Mouse (Mus musculus) midbrain, embryonic 16.5 days (tissue): Measurements from ENCODE around the gene Ogfod2. TPM values are rescaled to one million over a fixed set of nuclear protein-coding genes. Genes with fewer than 3 reads are reported as not detected.

Experiments used
- ATAC-seq: fragments of 200-750 bp; cut with Nextera tagmentation; 2 replicates; pipeline ENCODE4 v1.8.0; 2017; ENCODE audit warnings: moderate TSS enrichment
- H3K27ac ChIP-seq: fragments of 300-500 bp; sonication (generic); 2 replicates; pipeline ENCODE4 v1.5.1; 2014; ENCODE audit warnings: mild to moderate bottlenecking, low read length, mixed read lengths
- H3K27me3 ChIP-seq: fragments of 300-500 bp; sonication (generic); 2 replicates; pipeline ENCODE4 v1.6.1; 2014; ENCODE audit warnings: low read depth, low read length, mixed read lengths; ENCODE audit not compliant: control insufficient read depth, insufficient read depth
- H3K36me3 ChIP-seq: fragments of 300-500 bp; sonication (generic); 2 replicates; pipeline ENCODE4 v1.6.1; 2014; ENCODE audit warnings: mild to moderate bottlenecking, low read length, moderate library complexity, mixed read lengths; ENCODE audit not compliant: control insufficient read depth, insufficient read depth
- H3K4me1 ChIP-seq: fragments of 300-500 bp; sonication (generic); 2 replicates; pipeline ENCODE4 v1.6.1; 2014; ENCODE audit warnings: mild to moderate bottlenecking, low read length, mixed read lengths; ENCODE audit not compliant: control insufficient read depth, insufficient read depth
- H3K4me2 ChIP-seq: fragments of 300-500 bp; sonication (generic); 2 replicates; pipeline ENCODE4 v1.6.1; 2014; ENCODE audit warnings: mild to moderate bottlenecking, low read length, mixed read lengths
- H3K4me3 ChIP-seq: fragments of 300-500 bp; sonication (generic); 2 replicates; pipeline ENCODE4 v1.5.1; 2014; ENCODE audit warnings: low read depth, mild to moderate bottlenecking, low read length, moderate library complexity, mixed read lengths
- H3K9ac ChIP-seq: fragments of 300-500 bp; sonication (generic); 2 replicates; pipeline ENCODE4 v1.6.1; 2014; ENCODE audit warnings: low read depth, low read length, mixed read lengths
- H3K9me3 ChIP-seq: fragments of 300-500 bp; sonication (generic); replicated peaks from 2 replicates; pipeline ENCODE4 v1.6.1; 2014; ENCODE audit warnings: mild to moderate bottlenecking, low read length, mixed read lengths; ENCODE audit not compliant: control insufficient read depth, poor library complexity, severe bottlenecking
- WGBS: fragments of 180-500 bp; shearing (Covaris S2); extraction: QIAGEN DNeasy Blood & Tissue Kit; methylation state at CpG from one replicate; pipeline ENCODE4 v1.1.7; 2014; 5-methylcytosine and 5-hydroxymethylcytosine counted together
- polyA plus RNA-seq: library from polyadenylated mRNA; unstranded; fragments of >200 nt; fragmentation: Nextera tagmentation; extraction: Ambion mirVana; gene quantifications from 2 replicates; pipeline ENCODE4 v1.2.1, GENCODE M21; 2015

The Ogfod2 gene
- polyA plus RNA-seq, 1 experiment from 2014 or later: 43.7 TPM

DNA sequence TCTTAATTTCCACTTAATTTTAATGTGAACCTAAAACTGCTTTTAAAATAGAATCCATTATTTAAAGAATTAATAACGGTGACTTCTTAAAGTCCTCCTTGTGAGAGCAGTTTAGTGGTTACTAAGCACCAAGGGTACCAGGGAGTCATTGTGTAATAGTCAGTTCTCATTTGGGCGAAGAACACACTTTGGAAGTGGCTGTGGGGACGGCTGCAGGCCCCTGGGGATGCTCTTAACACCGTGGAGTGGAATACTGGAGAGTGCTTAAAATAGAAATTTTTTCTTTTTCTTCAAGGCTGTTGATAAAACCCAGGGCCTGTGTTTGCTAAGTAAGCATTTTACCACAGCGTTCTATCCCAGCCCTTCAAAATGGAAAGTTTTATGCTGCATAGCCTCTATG, 43.8 kb downstream of the Ogfod2 start:
- Histone ChIP-seq H3K36me3 (peaks cover 6% of the 10 kb centered on the region), H3K4me2 (no peak overlapping the region), H3K9me3 (no peaks in the 10 kb centered on the region), H3K4me3 (no peak overlapping the region), H3K4me1 (0 out of 2 replicates have a peak, but pooled peaks cover 4% of the 10 kb centered on the region), H3K9ac (no peak overlapping the region), H3K27ac (no peak overlapping the region), H3K27me3 (no peaks in the 10 kb centered on the region)
- 68% methylated on average over 5 of the region's 5 CpGs for WGBS
- no peak for ATAC-seq

DNA sequence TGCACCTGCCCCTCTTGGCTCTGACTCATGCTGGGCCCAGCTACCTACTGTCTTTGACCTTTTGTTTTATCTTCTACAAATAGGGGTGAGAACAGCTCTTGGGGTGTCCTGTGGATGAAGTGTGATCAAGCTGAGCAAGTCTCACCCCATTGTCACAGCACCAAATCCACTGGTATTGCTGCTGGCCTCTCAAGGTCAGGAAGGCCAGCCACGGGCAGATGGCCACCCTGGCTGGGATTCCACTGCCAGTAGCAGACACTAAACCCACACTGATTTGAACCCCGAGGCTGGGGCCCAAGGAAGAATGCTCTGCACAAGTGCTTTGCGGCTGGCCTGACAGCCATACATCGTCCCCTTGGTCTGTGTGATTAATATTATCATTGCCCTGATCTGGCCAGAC, 46.2 kb downstream of the Ogfod2 start:
- no peak for ATAC-seq
- Histone ChIP-seq H3K27ac (no peak overlapping the region), H3K36me3 (no peaks in the 10 kb centered on the region), H3K4me3 (no peak overlapping the region), H3K9me3 (no peaks in the 10 kb centered on the region), H3K4me2 (no peak overlapping the region), H3K4me1 (0 out of 2 replicates have a peak, but pooled peaks cover 4% of the 10 kb centered on the region), H3K27me3 (no peaks in the 10 kb centered on the region), H3K9ac (no peak overlapping the region)
- WGBS: 73% methylated on average over 4 of the region's 4 CpGs

DNA sequence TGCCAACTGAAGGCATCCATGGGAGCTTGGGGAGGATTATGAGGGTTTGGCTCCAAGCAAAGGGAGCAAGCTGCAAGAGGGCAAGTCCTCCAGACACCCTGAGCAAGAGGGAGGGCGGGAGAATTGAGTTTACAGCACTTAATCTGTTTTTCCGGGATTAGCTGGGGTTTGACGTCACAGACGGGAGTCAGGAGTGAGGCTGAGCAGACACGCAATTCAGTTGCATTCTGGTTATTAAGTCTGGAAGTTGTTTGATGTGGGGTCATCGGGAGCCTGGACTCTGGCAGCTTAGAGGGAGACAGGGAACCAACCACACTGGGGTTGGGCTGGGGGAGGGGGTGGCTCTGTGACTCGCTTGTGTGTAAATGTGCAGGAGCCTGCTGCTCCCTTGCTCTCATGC, 47.4 kb downstream of the Ogfod2 start:
- Histone ChIP-seq H3K36me3 (no peaks in the 10 kb centered on the region), H3K4me3 (no peak overlapping the region), H3K9ac (no peak overlapping the region), H3K4me1 (0 out of 2 replicates have a peak, but pooled peaks cover 4% of the 10 kb centered on the region), H3K27me3 (no peaks in the 10 kb centered on the region), H3K27ac (no peak overlapping the region), H3K4me2 (no peak overlapping the region), H3K9me3 (no peaks in the 10 kb centered on the region)
- 22% methylated on average over 7 of the region's 7 CpGs for WGBS
- no peak for ATAC-seq

DNA sequence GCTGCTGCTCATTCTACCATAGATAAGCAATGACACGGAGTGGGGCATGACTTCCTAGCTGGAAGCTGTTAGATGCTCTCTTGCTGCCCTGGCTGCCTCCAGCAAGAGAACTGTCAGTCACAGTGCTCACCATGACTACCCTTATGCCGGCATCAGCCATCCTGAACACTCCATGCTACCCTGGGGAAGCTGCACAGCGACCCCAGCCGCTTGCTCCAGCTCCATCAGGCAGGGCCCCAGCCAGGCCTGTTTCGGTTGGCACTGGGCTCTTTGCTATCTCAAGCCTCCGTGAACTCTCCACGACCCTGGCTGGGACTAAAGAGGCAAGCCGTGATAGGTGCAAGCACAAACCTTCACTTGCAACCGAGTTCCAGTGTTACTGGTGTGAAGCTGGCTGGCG, 49.7 kb downstream of the Ogfod2 start:
- Histone ChIP-seq H3K9ac (no peak overlapping the region), H3K4me1 (peaks cover 16% of the 10 kb centered on the region; the same call in 1 of the 2 replicates)
- peak; percentile 36; the same call in 1 of the 2 replicates for ATAC-seq

DNA sequence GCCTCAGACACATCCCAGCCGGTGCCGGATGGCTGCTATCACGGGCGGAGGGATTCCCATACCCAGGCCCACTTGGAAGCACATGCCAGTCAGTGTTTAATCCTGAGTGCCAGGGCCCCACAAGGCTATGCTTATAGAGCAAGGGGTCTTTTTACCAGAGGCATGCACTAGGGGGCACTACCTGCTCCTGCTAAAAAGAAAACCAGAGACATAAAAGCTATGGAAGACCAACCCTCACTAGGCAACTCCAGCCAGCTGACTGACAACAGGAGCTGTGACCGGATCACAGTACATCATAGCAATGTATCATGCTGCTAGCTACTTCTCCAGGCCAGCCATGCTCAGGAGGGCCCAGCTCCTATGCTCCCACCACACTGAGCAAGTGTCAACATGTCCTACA, 50.5 kb downstream of the Ogfod2 start:
- Histone ChIP-seq H3K9me3 (no peaks in the 10 kb centered on the region), H3K27me3 (no peaks in the 10 kb centered on the region), H3K9ac (no peak overlapping the region), H3K4me3 (no peak overlapping the region), H3K36me3 (no peaks in the 10 kb centered on the region), H3K27ac (no peak overlapping the region), H3K4me1 (peaks cover 18% of the 10 kb centered on the region; the same call in 1 of the 2 replicates), H3K4me2 (no peak overlapping the region)
- peak; percentile 41; the same call in 1 of the 2 replicates for ATAC-seq
- WGBS: 26% methylated on average over 5 of the region's 5 CpGs

More for the DNA sequence above, 49.7 kb downstream of the Ogfod2 start:
- Histone ChIP-seq H3K9me3 (no peaks in the 10 kb centered on the region), H3K4me3 (no peak overlapping the region), H3K27ac (no peak overlapping the region), H3K4me2 (no peak overlapping the region), H3K36me3 (no peaks in the 10 kb centered on the region), H3K27me3 (no peaks in the 10 kb centered on the region)
- WGBS: 55% methylated on average over 10 of the region's 10 CpGs

DNA sequence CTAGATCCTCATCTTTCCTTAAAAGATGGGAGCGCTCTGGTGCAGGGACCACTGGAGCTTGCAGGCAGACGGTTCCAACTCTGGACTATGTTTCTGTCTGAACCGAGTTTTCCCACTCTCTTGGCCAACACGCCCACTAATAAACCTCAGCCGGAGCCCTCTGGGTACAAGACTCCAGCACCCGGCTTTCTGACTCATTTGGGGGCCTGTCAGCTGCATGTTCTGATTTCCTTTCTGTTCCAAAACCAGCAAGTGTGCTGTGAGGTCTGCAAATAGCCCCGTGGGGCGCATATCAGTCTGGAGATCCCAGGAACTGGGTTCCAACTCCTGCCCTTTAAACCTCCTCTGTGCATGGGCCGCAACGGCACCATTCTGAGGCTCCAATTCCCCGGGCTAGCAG, 51.3 kb downstream of the Ogfod2 start:
- no peaks in the 10 kb centered on the region for H3K36me3 ChIP-seq
- H3K9ac ChIP-seq: no peak overlapping the region
- H3K4me2 ChIP-seq: no peak overlapping the region
- no peak overlapping the region for H3K4me3 ChIP-seq
- no peak overlapping the region for H3K27ac ChIP-seq
- ATAC-seq: no peak
- H3K4me1 ChIP-seq: peaks cover 18% of the 10 kb centered on the region; the same call in 1 of the 2 replicates
- no peaks in the 10 kb centered on the region for H3K27me3 ChIP-seq
- no peaks in the 10 kb centered on the region for H3K9me3 ChIP-seq
- 89% methylated on average over 11 of the region's 11 CpGs for WGBS

Other genes starting within 250 kb of the Ogfod2 start
- not detected in 2 replicates for gene Hcar2, start 246.8 kb upstream of the Ogfod2 start, polyA plus RNA-seq
- gene Hcar1, start 232.3 kb upstream of the Ogfod2 start, polyA plus RNA-seq: 0.55 and 0.62 TPM in 2 replicates
- 122 and 130 TPM in 2 replicates for gene Denr, start 205.1 kb upstream of the Ogfod2 start, polyA plus RNA-seq
- 2.6 and 3.6 TPM in 2 replicates for gene Gm43518, start 184.9 kb upstream of the Ogfod2 start, polyA plus RNA-seq
- gene Ccdc62, start 181.6 kb upstream of the Ogfod2 start, polyA plus RNA-seq: 4.2 and 4.9 TPM in 2 replicates
- 33.5 and 34.3 TPM in 2 replicates for gene Hip1r, start 138.7 kb upstream of the Ogfod2 start, polyA plus RNA-seq
- gene Vps37b, start 80.0 kb upstream of the Ogfod2 start, polyA plus RNA-seq: 59.5 and 62.0 TPM in 2 replicates
- 15.5 and 21.7 TPM in 2 replicates for gene Abcb9, start 16.5 kb upstream of the Ogfod2 start, polyA plus RNA-seq
- 78.0 and 81.6 TPM in 2 replicates for gene Arl6ip4, start 3.8 kb downstream of the Ogfod2 start, polyA plus RNA-seq
- gene Pitpnm2, start 137.5 kb downstream of the Ogfod2 start, polyA plus RNA-seq: 9.6 and 10.9 TPM in 2 replicates
- gene Mphosph9, start 215.7 kb downstream of the Ogfod2 start, polyA plus RNA-seq: 9.3 and 10.8 TPM in 2 replicates
- gene 2810006K23Rik, start 215.8 kb downstream of the Ogfod2 start, polyA plus RNA-seq: 10.5 and 11.1 TPM in 2 replicates